Mouse (Mus musculus): ENCODE data around the gene Pip5k1b. TPM values are rescaled to one million over a fixed set of nuclear protein-coding genes. Genes with fewer than 3 reads are reported as not detected.

Gene Pip5k1b
- polyA plus RNA-seq, 1 experiment from 2014 or later, result 1.7 TPM

DNA sequence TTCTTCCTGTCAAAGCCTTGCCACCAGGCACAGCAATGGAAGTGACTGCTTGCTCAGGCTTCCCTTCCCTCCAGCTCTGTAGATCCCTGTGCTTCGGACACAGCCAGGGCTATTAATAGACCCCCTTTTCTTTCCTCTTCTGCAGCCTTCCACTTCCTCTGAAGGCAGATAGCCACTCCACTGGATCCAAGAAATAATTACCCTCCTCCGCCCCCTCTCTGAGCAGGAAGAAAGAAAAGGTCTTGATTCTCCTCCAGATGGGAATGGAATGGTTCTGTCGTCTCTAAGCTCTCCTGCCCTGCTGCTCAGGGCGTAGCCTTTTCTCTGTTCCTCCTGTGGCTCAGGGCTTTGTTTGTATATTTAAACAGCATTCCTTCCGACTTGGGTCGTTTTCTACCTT lies 303.8 kb downstream of the Pip5k1b start:
- H3K9me3 ChIP-seq, result no peaks in the 10 kb centered on the region
- no peaks in the 10 kb centered on the region for H3K36me3 ChIP-seq (replicated peaks)
- no peak for DNase-seq (ENCODE audit: extremely low spot score, low spot score)
- H3K4me3 ChIP-seq, result no peak overlapping the region
- H3K4me1 ChIP-seq, result peaks cover 29% of the 10 kb centered on the region
- no peaks in the 10 kb centered on the region for H3K27me3 ChIP-seq (ENCODE audit: poor library complexity, severe bottlenecking)
- peak overlapping the region; percentile 60 for H3K27ac ChIP-seq
- WGBS, result 13% methylated on average over 6 of the region's 6 CpGs

Other genes with a start within 250 kb of the Pip5k1b start
- 48.8 and 49.2 TPM in 2 replicates for gene Fam122a, start 78.5 kb downstream of the Pip5k1b start, polyA plus RNA-seq (2016; fragmentation: Nextera tagmentation; extraction: Ambion mirVana)
- gene Tmem252, start 118.1 kb upstream of the Pip5k1b start, polyA plus RNA-seq (2016; fragmentation: Nextera tagmentation; extraction: Ambion mirVana), result 0.31 and 0.33 TPM in 2 replicates

Data from forebrain, embryonic 10.5 days (tissue).